Mouse (Mus musculus) myocyte (in vitro differentiated cells): ENCODE measurements at regions not wholly inside any gene's neighbourhood (a gene's known extent, or its start where the extent isn't known, plus 50 kb on each side); places are given as distances from the start of the nearest gene placed in this dataset.
A peak's percentile ranks its signal among the peaks of the same experiment; 100 is the strongest.

Source experiments
- H3K27me3 ChIP-seq: one replicate; pipeline ENCODE4 v1.6.1; 2011; ENCODE audit not compliant: control insufficient read depth, insufficient read depth, insufficient read length
- H3K36me3 ChIP-seq: one replicate; pipeline ENCODE4 v1.6.1; 2011; ENCODE audit not compliant: control insufficient read depth, insufficient read depth
- H3K4me2 ChIP-seq: one replicate; pipeline ENCODE4 v1.6.1; 2011; ENCODE audit warnings: low read depth, control low read depth
- H3K4me3 ChIP-seq: one replicate; pipeline ENCODE4 v1.5.1; 2011; ENCODE audit warnings: mild to moderate bottlenecking, control low read depth, moderate library complexity
- H3K79me2 ChIP-seq: one replicate; pipeline ENCODE4 v1.6.1; 2011; ENCODE audit not compliant: control insufficient read depth, insufficient read depth
- H3ac ChIP-seq: one replicate; pipeline ENCODE4 v1.6.1; 2011; ENCODE audit not compliant: control insufficient read depth, insufficient read length
- CEBPB ChIP-seq: IDR thresholded peaks from 2 replicates; pipeline ENCODE4 v1.6.1; 2011; ENCODE audit warnings: mild to moderate bottlenecking, moderate library complexity; ENCODE audit not compliant: poor library complexity, insufficient read depth, severe bottlenecking
- E2F4 ChIP-seq: IDR thresholded peaks from one replicate; pipeline ENCODE4 v1.6.1; 2011; ENCODE audit warnings: mild to moderate bottlenecking, control low read depth, moderate library complexity; ENCODE audit not compliant: insufficient read depth
- MAX ChIP-seq: IDR thresholded peaks from one replicate; pipeline ENCODE4 v1.6.1; 2011; ENCODE audit warnings: low read depth, mild to moderate bottlenecking, control low read depth
- MYOD1 ChIP-seq, 3 experiments: IDR thresholded peaks; one replicate each; pipeline ENCODE4 v1.6.1; 2011; ENCODE audit warnings: control low read depth in 2 of 3, low read depth in 2 of 3, mild to moderate bottlenecking in 2 of 3, moderate library complexity in 1 of 3; ENCODE audit not compliant: insufficient read length in 2 of 3, control insufficient read depth in 1 of 3
- MYOG ChIP-seq, 3 experiments: IDR thresholded peaks; one replicate each; pipeline ENCODE4 v1.6.1; 2011; ENCODE audit warnings: control low read depth in 2 of 3, low read depth in 2 of 3, mild to moderate bottlenecking in 2 of 3; ENCODE audit not compliant: insufficient read length in 2 of 3, control insufficient read depth in 1 of 3, insufficient read depth in 1 of 3
- POLR2A ChIP-seq: IDR thresholded peaks from one replicate; pipeline ENCODE4 v1.6.1; 2011; ENCODE audit warnings: low read depth, mild to moderate bottlenecking, control low read depth, moderate library complexity; ENCODE audit not compliant: insufficient read length
- POLR2AphosphoS2 ChIP-seq: IDR thresholded peaks from one replicate; pipeline ENCODE4 v1.6.1; 2011; ENCODE audit warnings: low read depth, control low read depth; ENCODE audit not compliant: insufficient read length
- REST ChIP-seq: IDR thresholded peaks from one replicate; pipeline ENCODE4 v1.6.1; 2011; ENCODE audit warnings: mild to moderate bottlenecking, control low read depth, moderate library complexity; ENCODE audit not compliant: insufficient read depth, insufficient read length
- SRF ChIP-seq: IDR thresholded peaks from one replicate; pipeline ENCODE4 v1.6.1; 2011; ENCODE audit warnings: low read depth; ENCODE audit not compliant: control insufficient read depth, insufficient read length
- TCF12 ChIP-seq: IDR thresholded peaks from one replicate; pipeline ENCODE4 v1.6.1; 2011; ENCODE audit warnings: mild to moderate bottlenecking, control low read depth; ENCODE audit not compliant: poor library complexity, insufficient read depth, severe bottlenecking
- TCF3 ChIP-seq: IDR thresholded peaks from one replicate; pipeline ENCODE4 v1.6.1; 2011; ENCODE audit warnings: low read depth, control low read depth; ENCODE audit not compliant: insufficient read length
- USF1 ChIP-seq: IDR thresholded peaks from one replicate; pipeline ENCODE4 v1.6.1; 2011; ENCODE audit warnings: low read depth, mild to moderate bottlenecking, control low read depth, moderate library complexity

GRCm38 (mm10) chrX:103557496-103557895 lies 72.9 kb upstream of the Zcchc13 start:
- TF ChIP-seq E2F4 (no peak), CEBPB (no peak), TCF12 (no peak), POLR2A (no peak), REST (no peak), MAX (no peak), SRF (no peak), POLR2AphosphoS2 (no peak), USF1 (no peak), TCF3 (no peak), MYOG (IDR thresholded peaks at IDR 0.05; ENCODE audit: control insufficient read depth in 1 of 3, insufficient read depth in 1 of 3, insufficient read length in 2 of 3, low read depth in 2 of 3) (no peak), MYOD1 (IDR thresholded peaks at IDR 0.05; ENCODE audit: control insufficient read depth in 1 of 3, insufficient read length in 2 of 3, low read depth in 2 of 3) (no peak)
- Histone ChIP-seq H3ac (no peak overlapping the region), H3K4me2 (peak overlapping the region; percentile 22), H3K27me3 (no peaks in the 10 kb centered on the region), H3K79me2 (no peaks in the 10 kb centered on the region), H3K4me3 (no peak overlapping the region), H3K36me3 (no peaks in the 10 kb centered on the region)

- no peak overlapping the region for H3ac ChIP-seq
- H3K4me2 ChIP-seq: no peak overlapping the region
- H3K27me3 ChIP-seq: no peaks in the 10 kb centered on the region
- no peak for TF ChIP-seq CEBPB
- no peak for TF ChIP-seq REST
- no peak for TF ChIP-seq SRF
- no peak for TF ChIP-seq POLR2A
- TF ChIP-seq E2F4: no peak
- TF ChIP-seq POLR2AphosphoS2: no peak
- TF ChIP-seq MYOD1 (IDR thresholded peaks at IDR 0.05; ENCODE audit: control insufficient read depth in 1 of 3, insufficient read length in 2 of 3, low read depth in 2 of 3): no peak
- no peak for TF ChIP-seq TCF12
- no peak for TF ChIP-seq USF1
- TF ChIP-seq TCF3: no peak
- TF ChIP-seq MAX: no peak
- no peak overlapping the region for H3K4me3 ChIP-seq
- H3K79me2 ChIP-seq: no peaks in the 10 kb centered on the region
- no peaks in the 10 kb centered on the region for H3K36me3 ChIP-seq
These were observed 66.7 kb upstream of the Zcchc13 start for GRCm38 (mm10) chrX:103563531-103564246.

- no peaks in the 10 kb centered on the region for H3K79me2 ChIP-seq
- H3K27me3 ChIP-seq: no peaks in the 10 kb centered on the region
- no peak for TF ChIP-seq MYOG (IDR thresholded peaks at IDR 0.05; ENCODE audit: control insufficient read depth in 1 of 3, insufficient read depth in 1 of 3, insufficient read length in 2 of 3, low read depth in 2 of 3)
- TF ChIP-seq MYOD1 (IDR thresholded peaks at IDR 0.05; ENCODE audit: control insufficient read depth in 1 of 3, insufficient read length in 2 of 3, low read depth in 2 of 3): no peak
- no peak for TF ChIP-seq POLR2A
- no peak for TF ChIP-seq TCF12
- TF ChIP-seq TCF3: no peak
- TF ChIP-seq SRF: no peak
- TF ChIP-seq MAX: no peak
- TF ChIP-seq CEBPB: no peak
- TF ChIP-seq E2F4: no peak
- TF ChIP-seq POLR2AphosphoS2: no peak
- no peak for TF ChIP-seq REST
- no peak for TF ChIP-seq USF1
- peaks cover 8% of the 10 kb centered on the region for H3K36me3 ChIP-seq
- no peak overlapping the region for H3ac ChIP-seq
- no peak overlapping the region for H3K4me2 ChIP-seq
- H3K4me3 ChIP-seq: no peak overlapping the region
These were observed 57.0 kb upstream of the Zcchc13 start for GRCm38 (mm10) chrX:103573344-103573743.

- TF ChIP-seq MYOG (IDR thresholded peaks at IDR 0.05; ENCODE audit: control insufficient read depth in 1 of 3, insufficient read depth in 1 of 3, insufficient read length in 2 of 3, low read depth in 2 of 3) (no peak), TCF3 (no peak), POLR2A (no peak), TCF12 (no peak), SRF (no peak), E2F4 (no peak), POLR2AphosphoS2 (no peak), MAX (no peak), USF1 (no peak), MYOD1 (IDR thresholded peaks at IDR 0.05; ENCODE audit: control insufficient read depth in 1 of 3, insufficient read length in 2 of 3, low read depth in 2 of 3) (no peak), REST (no peak), CEBPB (no peak)
- Histone ChIP-seq H3K4me2 (no peak overlapping the region), H3K27me3 (no peaks in the 10 kb centered on the region), H3ac (no peak overlapping the region), H3K79me2 (no peaks in the 10 kb centered on the region), H3K4me3 (no peak overlapping the region), H3K36me3 (peaks cover 13% of the 10 kb centered on the region)
These were observed 50.9 kb upstream of the Zcchc13 start for GRCm38 (mm10) chrX:103579484-103579883.
